Mouse (Mus musculus) heart, adult 8-10 months (tissue): Measurements from ENCODE around the gene Scgb3a1. TPM values are rescaled to one million over a fixed set of nuclear protein-coding genes. Genes with fewer than 3 reads are reported as not detected.

Experiments used
- DNase-seq: peaks from one replicate; pipeline ENCODE4 v3.0.0; 2022; ENCODE audit warnings: low spot score
- total RNA-seq, 4 experiments: library from RNA; stranded (reverse); gene quantifications; 2 replicates each; pipeline ENCODE4 v1.2.4; 2022

The Scgb3a1 gene
- 1 to 10 TPM in 2 of 4 experiments, under 1 TPM in 1, not detected in 1; 0.72 to 2.7 (median 1.4) TPM for total RNA-seq

DNA sequence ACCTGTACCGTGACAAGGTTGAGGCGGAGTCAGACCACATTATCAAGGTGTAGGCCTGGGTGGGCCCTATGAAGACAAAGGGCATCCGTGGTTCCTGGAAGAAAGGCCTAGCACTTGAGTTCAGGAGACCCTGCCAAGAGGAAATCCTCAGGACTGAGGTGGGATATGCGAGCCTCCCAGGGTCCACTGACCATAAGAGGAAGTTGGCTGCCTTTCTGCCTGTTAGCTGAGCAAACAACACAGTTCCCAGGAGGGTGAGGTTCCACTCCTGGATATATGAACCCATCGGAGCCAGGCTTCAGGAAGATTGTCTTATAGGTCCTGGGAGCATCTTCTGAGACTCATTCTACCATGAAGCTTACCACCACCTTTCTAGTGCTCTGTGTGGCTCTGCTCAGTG lies at the start of gene Scgb3a1:
Scgb3a1 (plus strand) TSS at position 301 of the 400 bp plus-strand sequence.
- no peak for DNase-seq

DNA sequence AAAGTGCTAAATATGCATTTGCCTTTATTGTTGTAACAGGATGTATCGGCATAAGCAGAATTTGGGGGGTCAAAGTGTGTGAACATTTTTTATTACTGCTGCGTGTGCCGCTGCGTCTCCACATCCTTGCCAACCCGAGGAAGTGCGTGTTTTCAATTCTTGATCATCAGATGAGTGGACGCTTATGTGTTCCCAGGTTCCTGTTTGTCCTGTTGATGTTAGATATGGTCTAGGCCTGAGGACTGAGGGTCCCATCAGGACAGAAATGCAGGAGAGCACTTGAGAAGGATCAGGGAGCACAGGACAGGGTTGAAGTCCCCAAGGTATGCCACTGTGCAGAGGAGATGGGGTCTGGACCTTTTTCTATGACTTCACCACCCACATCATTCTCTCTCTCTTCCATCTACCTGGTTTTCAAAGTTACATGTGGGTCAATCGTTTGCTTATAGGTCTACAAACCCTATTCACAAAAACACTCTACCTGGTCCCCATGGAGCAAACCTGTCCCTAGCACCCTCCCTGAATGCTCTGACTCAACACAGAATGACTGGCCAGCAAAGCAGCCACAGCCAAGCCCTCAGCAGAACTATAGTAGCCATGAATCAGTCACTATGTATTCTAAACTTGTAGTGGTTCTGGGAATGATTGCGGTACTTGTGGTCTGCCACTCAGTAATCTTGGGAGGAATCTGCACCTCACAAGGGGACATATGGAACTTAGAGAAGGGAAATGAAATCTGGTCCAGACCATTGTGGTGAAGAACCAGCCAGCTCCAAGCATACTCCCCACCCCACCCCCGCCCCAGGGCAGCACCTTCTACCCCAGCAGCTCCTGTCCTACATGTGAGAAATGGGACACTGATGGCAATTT lies 47.3 kb upstream of the Scgb3a1 start:
- DNase-seq = no peak

DNA sequence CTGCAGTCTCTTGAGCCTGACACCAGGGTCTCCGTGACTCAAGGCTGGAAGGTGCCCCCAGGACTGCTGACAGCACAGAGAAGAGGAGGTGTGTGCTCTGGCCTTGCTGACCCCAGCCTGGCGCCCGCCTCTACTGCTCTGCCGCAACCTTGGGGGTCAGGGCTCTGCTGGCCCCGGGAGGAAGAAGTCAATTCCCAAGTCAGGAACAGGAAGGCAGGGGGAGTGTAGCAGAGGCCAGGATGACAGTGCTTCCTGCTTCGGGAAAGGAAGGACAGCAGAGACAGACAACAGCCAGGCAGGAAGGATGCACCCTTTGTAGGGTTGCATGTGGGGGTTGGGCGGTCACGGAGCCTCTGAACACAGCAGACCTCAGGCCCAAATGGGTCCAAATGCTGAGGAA lies 44.9 kb upstream of the Scgb3a1 start:
- no peak for DNase-seq

DNA sequence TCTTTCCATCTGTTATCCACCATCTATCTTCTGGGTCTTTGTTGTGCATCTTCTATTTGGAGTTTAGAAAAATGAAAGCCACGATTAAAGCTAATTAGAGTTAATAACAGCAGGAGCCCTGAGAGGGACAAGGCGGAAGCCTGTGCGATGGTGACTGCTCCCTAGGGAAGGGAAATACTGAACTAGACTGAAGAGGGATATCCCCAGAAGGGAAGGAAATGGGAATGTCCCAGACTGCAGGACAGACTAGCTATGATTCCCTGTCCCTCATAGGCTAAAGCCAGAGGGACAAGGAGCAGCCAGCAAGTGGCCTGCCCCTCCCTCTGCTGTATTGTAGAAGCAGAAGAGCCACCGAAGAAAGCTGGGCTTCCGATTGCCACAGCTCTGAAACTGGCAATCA lies 41.5 kb upstream of the Scgb3a1 start:
- DNase-seq = peak; percentile 42

DNA sequence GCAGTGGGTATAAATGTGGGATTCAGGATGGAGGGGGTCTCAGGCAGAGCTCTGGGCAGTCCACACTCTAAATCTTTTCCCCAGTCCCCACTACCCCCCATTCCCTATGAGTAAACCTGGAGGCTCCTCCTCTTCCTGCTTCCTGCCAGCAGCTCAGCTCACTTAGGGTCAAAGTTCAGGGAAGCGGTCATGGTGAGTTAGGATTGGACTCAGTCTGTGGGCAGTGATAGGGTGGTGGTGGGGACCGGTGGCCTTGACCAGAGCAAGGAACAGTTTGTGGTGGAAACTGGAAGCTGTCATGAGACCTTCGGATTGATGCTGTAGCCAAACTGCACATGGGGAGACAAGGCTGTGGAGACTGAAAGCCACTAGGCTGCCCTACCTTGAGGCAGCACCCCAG lies 39.3 kb upstream of the Scgb3a1 start:
- DNase-seq = no peak

DNA sequence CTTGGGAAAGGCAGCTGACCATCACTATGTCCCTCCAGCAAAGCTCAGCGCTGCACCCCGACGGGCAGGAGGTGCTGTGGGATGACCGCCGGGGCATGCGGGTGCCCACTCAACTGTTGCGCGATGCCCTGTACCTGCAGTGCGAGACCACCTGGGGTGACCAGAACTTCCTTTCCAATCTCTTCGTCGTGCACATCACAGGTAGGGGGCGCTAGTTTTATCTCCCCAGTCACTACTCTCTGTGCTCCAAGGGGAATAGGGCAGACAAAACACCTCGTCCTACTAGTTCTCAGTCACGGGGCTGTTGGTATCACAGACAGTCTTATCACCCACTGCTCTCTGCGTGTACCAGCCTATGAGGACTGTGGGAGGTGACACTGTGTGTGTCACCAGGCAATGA lies 37.5 kb upstream of the Scgb3a1 start:
- DNase-seq = no peak

DNA sequence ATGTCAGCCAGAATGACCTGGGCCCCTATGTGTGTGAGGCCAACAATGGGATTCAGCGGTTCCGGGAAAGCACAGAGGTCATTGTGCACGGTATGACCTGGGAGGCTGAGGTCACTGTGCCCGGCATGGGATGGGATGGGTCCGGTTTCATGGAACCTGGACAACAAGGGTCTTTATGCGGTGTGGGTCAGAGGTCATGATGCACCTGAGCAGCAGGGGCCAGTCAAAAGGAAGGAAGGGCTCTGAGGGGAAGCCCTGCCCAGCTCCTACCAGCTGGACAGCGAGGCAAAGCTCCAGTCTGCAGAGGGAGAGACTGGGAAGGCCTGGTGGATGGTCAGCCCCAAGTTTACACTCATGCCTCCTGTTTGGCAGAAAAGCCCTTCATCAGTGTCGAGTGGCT lies 36.7 kb upstream of the Scgb3a1 start:
- DNase-seq = no peak

DNA sequence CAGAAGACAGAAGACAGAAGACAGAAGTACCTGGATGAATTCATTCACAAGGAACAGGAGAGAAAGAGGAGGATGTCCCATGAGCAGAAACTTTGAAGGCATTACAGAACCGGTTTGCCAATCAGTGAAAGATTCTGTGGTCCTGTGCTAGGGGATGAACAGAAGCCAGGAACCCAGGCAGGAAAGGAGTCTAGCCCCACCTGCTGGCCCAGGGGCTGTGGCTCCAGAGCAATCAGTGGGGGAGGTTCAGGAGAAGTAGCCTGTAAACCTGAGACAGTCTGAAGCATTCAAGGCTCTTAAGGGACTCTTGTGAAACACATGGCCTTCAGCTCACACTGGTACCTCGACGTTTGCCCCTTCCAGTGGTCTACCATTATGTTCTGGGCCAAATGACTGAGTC lies 32.3 kb upstream of the Scgb3a1 start:
- no peak for DNase-seq

DNA sequence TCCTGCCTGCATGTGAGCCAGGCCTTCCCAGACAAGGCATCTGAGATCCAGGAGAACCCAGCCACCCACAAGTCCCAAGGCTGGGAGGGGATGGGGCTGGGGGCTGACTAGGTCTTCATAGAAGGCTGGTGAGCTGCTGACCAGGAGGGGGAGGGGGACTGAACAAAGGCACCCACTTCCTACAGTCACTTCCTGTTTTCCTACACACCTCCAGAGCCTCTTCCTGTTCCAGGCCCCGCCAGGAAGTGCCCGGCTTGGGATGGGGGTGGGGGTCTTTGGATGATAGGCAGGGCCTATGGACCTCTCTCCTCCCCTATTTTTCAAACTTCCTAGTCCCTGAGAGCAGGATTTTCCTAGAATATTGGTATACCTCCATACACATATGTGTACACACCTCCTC lies 31.2 kb upstream of the Scgb3a1 start:
- DNase-seq = peak; percentile 18

DNA sequence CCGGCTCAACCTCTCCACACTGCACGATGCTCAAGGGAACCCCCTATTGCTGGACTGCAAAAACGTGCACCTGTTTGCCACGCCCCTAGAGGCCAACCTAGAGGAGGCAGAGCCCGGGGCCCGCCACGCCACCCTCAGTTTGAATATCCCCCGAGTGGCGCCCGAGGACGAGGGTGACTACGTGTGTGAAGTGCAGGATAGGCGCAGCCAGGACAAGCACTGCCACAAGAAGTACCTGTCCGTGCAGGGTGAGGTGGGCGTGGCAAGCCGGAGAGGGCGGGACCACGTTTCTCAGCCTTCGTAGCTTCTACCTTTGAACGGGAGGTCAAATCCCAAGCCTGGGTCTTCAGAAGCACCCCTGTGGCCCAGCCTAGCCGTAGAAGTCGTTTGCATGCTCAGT lies 29.3 kb upstream of the Scgb3a1 start:
- no peak for DNase-seq

DNA sequence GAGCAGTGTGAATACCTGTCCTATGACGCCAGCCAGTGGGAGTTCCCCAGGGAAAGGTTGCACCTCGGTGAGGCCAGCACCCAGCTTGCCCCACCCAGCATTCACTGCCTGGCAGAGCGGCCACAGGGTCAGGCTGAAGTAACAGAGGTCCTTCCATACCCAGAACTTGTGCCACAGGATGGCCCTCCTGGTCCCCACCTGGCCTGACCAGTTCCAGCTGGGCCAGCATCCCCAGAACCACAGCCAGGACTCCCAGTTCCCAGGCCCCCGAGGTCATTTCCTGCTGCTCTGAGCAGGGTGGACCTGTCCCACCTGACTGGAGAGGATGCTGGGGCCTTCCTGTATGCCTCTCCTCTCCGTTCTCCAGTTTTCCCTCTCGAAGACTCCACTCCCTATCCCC lies 27.7 kb upstream of the Scgb3a1 start:
- no peak for DNase-seq

DNA sequence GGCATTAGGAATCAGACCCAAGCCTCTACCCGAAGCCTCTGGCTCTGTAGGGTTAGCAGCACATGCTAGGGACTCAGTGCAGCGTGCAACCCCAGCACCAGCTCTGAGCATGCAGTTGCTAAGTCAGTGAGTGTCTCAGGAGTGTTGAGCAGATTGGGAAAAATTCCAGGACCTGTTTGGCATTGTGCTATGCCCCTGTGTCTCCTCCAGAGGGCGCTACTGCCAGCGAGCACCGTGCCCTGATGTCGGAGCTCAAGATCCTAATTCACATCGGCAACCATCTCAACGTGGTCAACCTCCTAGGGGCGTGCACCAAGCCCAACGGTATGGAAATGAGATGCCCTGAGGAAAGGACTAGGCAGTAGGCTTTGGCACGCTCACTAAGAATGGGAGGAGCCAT lies 27.0 kb upstream of the Scgb3a1 start:
- DNase-seq = no peak

DNA sequence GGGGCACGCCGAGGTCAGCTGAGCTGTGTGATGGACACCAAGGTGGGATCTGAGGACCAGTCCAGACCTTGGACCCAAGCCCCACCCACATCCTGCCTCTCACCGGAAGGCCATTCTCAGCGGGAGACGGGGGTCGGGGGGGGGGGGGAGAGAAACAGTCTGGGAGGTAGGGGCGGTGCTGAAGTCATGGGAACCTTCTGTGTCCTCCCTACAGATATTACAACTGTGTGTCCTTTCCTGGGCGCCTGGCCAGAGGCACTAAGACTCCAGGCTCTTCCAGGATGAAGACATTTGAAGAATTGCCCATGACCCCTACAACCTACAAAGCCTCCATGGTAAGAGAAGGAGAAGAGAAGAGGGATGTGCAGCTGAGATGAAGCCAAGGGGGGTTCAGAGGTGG lies 17.7 kb upstream of the Scgb3a1 start:
- DNase-seq = no peak

DNA sequence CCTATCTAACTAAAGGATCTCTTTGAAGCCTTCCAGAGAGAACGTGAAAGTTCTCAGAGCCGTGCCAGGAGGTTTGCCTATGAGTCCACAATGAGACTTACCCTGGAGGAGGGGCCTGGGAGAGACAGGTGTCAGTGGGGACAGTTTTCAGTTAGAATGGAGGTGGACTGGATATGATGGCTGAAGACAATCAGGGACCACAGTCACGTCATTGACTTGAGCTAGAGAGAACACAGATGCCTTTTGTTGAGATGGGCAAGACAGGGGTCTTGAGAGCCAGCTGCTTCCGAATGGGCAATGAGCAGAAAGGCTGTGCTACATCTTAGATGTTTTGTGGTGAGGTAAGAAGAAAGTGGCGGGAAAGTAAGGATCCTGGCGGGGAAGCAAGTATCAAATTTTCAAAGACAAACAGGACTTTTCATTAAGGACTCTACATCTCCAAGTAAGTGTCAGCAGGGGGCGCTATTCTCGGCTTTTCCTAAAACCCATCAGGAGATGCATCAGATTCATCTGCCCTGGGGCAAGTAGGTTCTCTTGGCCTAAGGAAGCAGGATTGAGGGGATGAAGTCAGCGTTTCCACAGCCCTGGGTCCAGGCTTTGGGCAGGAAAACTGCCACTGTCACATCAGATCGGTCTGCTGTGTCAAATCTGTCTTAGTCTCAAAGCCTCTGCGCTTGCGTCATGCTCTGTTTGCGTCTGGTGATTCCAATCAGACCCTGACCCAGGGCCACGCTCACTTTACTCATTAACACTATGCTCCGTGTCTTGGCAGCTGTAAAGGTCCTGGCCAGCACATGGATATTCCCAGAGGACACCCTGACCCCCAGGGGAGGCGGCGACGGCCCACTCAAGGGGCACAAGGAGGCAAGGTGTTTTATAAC lies 13.1 kb upstream of the Scgb3a1 start:
- DNase-seq = no peak

DNA sequence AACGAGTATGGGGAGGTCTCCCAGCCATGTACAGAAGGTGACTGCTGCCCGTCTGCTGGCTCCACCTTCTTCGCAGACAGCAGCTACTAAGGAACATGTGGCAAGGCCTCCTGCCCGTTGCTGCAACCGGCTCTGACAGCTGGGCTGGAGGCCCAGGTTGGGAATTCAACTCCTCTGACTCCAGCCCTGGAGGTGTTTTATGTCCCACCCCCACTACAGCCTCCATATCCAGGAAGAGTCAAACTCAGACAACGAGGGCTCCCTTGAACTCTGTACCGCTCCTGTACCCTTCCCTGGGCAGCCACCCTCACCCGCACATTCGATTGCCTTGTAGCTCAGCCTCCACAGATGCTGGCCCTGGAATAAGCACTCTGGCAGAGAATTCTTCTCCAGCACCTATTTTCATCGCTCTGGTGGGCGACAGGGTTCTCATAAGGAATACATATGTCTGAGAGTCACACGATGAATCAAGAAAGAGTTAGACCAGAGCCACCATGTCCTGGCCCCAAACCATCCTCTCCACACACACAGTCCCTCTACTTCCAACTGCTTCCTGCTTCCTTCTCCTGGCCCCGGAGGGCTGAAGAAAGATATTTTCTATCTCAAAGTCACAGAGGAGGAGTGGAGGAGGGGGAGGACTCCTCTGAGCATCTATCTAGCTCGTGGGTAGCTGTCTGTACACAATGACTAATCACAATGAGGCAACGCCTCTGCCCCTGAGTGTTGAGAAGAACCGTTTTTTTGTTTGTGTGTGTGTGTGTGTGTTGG lies 12.2 kb upstream of the Scgb3a1 start:
- DNase-seq = no peak

DNA sequence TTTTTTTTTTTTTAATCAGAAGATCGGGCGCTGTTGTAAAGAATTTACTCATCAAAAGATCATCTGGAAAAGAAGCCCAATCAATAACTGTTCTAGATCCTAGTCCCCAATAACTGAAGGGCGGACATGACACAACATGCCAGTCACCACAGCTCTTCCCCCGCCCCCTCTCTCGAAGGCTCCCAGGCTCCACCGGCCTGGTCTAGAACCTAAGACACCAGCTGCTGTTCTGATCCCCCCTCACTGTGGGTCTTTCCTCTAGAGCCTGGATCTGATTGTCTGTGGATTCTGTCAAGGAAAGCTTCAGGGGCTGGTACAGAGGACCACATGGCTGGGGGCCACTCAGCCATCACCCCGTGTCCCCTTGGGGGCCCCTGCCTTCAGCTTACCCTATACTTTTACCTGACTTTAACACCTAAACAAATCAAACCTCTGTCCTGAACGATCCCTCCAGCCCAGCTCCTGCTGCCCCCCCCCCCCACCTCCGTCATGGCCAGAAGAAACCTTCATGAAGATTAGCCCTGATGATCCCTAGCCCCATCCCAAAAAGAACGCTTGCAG lies 11.6 kb upstream of the Scgb3a1 start:
- no peak for DNase-seq

DNA sequence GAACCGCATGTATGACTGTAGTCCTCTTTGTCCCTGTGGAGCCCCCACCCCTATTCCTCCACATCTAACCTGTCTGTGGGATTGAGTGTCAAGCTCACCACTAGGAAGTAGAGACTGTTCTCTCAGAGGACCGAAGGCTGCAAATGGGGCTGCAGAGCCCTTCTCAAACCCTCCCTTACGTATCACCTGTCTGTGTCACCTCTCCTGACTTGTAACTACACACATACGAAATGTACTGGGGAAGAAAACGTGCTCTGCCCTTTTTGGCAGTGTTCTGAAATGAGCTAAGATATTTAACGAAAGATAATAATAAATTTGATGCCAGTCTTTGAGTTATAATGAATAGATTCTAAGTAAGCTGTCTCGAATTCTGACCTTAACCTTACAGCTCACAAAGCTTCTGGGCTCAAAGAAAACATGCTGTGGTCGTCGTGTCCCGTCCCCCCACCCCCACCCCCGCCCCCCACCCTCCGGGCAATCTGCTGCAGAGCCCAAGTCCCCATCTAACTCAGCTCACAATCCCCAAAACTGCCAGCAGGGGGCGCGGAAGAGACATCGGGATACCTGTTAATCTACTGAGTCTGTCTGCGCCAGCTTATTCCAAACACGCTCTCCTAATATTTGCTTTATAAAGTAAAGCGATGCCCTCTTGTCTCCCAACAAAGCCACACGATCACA lies 10.9 kb upstream of the Scgb3a1 start:
- DNase-seq = peak; percentile 87

DNA sequence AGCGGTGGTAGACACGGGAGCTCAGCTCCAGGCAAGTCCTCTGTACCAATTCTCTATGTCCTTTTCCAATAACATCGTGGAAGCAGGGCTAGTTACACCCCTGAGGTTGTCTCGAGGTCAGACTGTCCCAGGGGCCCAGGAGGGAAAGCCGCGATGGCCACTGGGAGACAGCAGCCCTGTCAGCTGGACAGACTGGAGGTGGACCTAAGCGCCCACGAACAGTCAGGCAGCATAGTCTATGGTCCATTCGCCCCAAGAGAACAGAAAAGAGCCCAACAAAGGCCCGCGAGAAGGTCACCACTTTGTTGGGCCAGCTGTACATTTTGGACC lies 10.4 kb upstream of the Scgb3a1 start:
- no peak for DNase-seq

DNA sequence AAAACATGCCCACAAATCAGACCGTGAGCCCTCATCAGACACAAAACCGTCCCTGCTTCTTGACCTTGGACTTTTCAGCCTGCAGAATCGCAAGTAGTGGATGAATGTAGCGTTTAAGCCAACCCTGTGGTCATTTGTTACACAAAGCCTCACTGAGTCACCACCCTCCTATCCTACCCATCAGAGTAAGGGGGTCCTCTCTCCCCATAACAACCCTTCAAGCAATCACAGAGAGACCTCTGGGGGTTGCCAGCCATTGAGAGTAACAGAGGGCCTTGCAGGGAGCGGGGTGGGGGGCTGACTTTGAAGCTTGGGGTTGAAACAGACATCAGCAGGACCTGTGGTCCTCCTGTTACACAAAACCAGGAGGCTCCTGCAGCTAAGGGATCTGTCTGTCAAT lies 8.8 kb upstream of the Scgb3a1 start:
- DNase-seq = no peak

DNA sequence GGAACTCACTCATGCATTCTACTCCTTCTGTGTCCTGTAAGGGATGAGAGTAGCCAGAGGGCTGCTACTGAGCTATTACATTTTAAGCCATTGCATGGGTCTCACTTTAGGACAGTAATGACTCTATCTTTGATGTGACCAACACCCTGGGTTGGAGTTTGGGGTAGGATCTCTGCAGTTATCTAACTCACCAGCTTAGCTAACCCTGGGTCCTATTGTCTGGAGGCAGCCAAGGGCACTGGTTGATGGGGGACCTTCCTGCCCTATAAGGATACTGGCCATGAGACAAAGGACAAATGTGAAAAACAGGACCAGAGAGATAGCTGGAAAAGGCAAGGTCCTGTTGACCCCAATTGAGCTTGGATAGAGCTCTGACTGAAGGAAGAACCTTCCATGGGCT lies 7.9 kb upstream of the Scgb3a1 start:
- DNase-seq = no peak

DNA sequence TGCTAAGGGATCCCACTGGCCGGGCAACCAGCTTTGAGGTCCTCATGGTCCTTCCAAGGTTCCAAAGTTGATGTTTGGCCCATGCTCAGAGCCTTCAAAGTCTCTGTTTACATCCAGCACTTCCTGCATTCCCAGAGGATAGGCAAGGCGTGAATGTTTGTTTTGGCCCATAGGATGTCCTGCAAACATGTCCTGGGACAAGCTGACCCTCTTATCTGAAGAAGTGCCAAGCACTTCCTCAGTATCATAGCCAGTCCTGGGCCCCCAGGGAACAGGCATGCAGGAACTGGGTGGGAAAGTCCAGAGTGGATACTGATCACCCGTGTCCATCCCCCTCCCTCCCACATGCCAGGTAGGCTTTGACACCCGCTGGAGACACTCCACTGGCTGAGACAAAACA lies 5.3 kb upstream of the Scgb3a1 start:
- peak; percentile 41 for DNase-seq
